Mouse (Mus musculus) testis, adult 2 months (tissue): ENCODE measurements around the gene Aqp8.

Experiments
- CTCF ChIP-seq: fragments of 200-500 bp; IDR thresholded peaks from 2 replicates; pipeline ENCODE4 v1.5.1; 2012; ENCODE audit warnings: low read depth, mild to moderate bottlenecking, inconsistent platforms, low read length, moderate library complexity; ENCODE audit not compliant: control insufficient read depth, insufficient read depth, insufficient replicate concordance
- POLR2A ChIP-seq: fragments of 200-500 bp; IDR thresholded peaks from 2 replicates; pipeline ENCODE4 v1.6.1; 2012; ENCODE audit warnings: low read depth, mild to moderate bottlenecking, inconsistent platforms, low read length, moderate library complexity; ENCODE audit not compliant: control insufficient read depth

- TF ChIP-seq POLR2A, result no peak
- no peak for TF ChIP-seq CTCF
Observed at GRCm38 (mm10) chr7:123431206-123431605, 30.9 kb upstream of the Aqp8 start.
